Mouse (Mus musculus): ENCODE data around the gene Ccnb1. TPM values are rescaled to one million over a fixed set of nuclear protein-coding genes. Genes with fewer than 3 reads are reported as not detected.

Ccnb1 gene
- polyA plus RNA-seq, 1 experiment = 115 TPM

DNA sequence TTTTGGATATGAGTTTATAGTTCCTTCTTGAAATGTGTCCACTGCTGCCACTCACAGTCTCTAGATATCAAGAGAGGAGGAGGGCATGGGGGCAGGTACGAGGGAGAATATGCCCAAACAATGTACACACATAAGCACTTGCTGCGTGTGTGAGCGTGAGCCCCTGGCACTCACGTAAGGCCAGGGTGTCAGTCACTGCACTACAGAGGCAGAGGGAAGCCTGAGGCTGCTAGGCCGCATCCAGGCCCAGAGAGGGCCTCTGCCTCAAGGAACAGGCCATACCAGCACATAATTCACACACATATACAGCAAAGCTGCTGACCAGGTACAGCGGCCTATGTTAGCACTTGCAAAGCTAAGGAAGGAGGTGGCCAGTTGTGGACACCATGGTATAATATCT is 44.8 kb upstream of the Ccnb1 start:
- H3K4me3 ChIP-seq (ENCODE audit: insufficient read depth, poor library complexity, severe bottlenecking) = no peak overlapping the region
- peaks cover 35% of the 10 kb centered on the region for H3K79me3 ChIP-seq (ENCODE audit: low read depth)
- no peak overlapping the region for H3ac ChIP-seq (ENCODE audit: control insufficient read depth, insufficient read length, low read depth)
- no peaks in the 10 kb centered on the region for H3K27me3 ChIP-seq (ENCODE audit: control insufficient read depth, insufficient read depth, insufficient read length)
- peaks cover 44% of the 10 kb centered on the region for H3K79me2 ChIP-seq (ENCODE audit: control insufficient read depth, insufficient read depth)
- TF ChIP-seq FOSL1 (IDR thresholded peaks at IDR 0.05; ENCODE audit: insufficient read depth, low read length, poor library complexity, severe bottlenecking) (no peak), USF1 (IDR thresholded peaks at IDR 0.05; ENCODE audit: low read depth) (no peak), MAX (IDR thresholded peaks at IDR 0.05) (no peak), CTCF (IDR thresholded peaks at IDR 0.05; ENCODE audit: control insufficient read depth, insufficient read depth, insufficient read length) (no peak), MYOG (IDR thresholded peaks at IDR 0.05; ENCODE audit: control insufficient read depth, extremely low read depth, insufficient read length) (no peak), MYOD1 (IDR thresholded peaks at IDR 0.05; ENCODE audit: control insufficient read depth, insufficient read length, low read depth) (no peak), CEBPB (IDR thresholded peaks at IDR 0.05; ENCODE audit: low read depth) (no peak)
- H3K36me3 ChIP-seq (ENCODE audit: control insufficient read depth, insufficient read depth) = peaks cover 24% of the 10 kb centered on the region

GRCm38 (mm10) chr13:100825627-100826410 is 39.4 kb upstream of the Ccnb1 start:
- H3K79me3 ChIP-seq (ENCODE audit: low read depth) = peaks cover 16% of the 10 kb centered on the region
- peaks cover 20% of the 10 kb centered on the region for H3K79me2 ChIP-seq (ENCODE audit: control insufficient read depth, insufficient read depth)
- no peak overlapping the region for H3ac ChIP-seq (ENCODE audit: control insufficient read depth, insufficient read length, low read depth)
- TF ChIP-seq FOSL1 (IDR thresholded peaks at IDR 0.05; ENCODE audit: insufficient read depth, low read length, poor library complexity, severe bottlenecking) = no peak
- TF ChIP-seq CTCF (IDR thresholded peaks at IDR 0.05; ENCODE audit: control insufficient read depth, insufficient read depth, insufficient read length) = no peak
- TF ChIP-seq MYOD1 (IDR thresholded peaks at IDR 0.05; ENCODE audit: control insufficient read depth, insufficient read length, low read depth) = no peak
- H3K36me3 ChIP-seq (ENCODE audit: control insufficient read depth, insufficient read depth) = peaks cover 68% of the 10 kb centered on the region
- H3K27me3 ChIP-seq (ENCODE audit: control insufficient read depth, insufficient read depth, insufficient read length) = no peaks in the 10 kb centered on the region
- H3K4me3 ChIP-seq (ENCODE audit: insufficient read depth, poor library complexity, severe bottlenecking) = no peak overlapping the region

DNA sequence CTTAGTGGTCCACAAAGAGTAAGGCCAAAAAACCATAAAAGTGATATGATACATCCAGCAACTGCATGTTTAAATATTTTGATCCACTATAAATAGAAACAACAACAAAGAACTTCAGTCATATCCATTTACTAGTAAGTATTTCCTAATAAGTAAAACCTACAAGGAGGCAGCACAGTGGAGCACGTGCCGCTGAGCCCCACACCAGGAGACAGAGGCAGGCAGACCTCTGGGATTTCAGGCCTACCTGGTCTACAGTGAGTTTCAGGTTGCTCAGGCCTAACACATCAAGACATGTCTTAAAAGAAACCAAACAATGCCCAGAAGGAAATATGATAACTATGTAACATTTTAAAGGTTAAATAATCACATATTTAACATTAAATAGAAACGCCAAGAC is 38.5 kb upstream of the Ccnb1 start:
- peaks cover 76% of the 10 kb centered on the region for H3K36me3 ChIP-seq (ENCODE audit: control insufficient read depth, insufficient read depth)
- no peaks in the 10 kb centered on the region for H3K27me3 ChIP-seq (ENCODE audit: control insufficient read depth, insufficient read depth, insufficient read length)
- H3K79me3 ChIP-seq (ENCODE audit: low read depth) = peaks cover 8% of the 10 kb centered on the region
- TF ChIP-seq CTCF (IDR thresholded peaks at IDR 0.05; ENCODE audit: control insufficient read depth, insufficient read depth, insufficient read length) (no peak), MAX (IDR thresholded peaks at IDR 0.05) (no peak), CEBPB (IDR thresholded peaks at IDR 0.05; ENCODE audit: low read depth) (no peak), USF1 (IDR thresholded peaks at IDR 0.05; ENCODE audit: low read depth) (no peak)
- no peak overlapping the region for H3K4me3 ChIP-seq (ENCODE audit: insufficient read depth, poor library complexity, severe bottlenecking)
- H3K79me2 ChIP-seq (ENCODE audit: control insufficient read depth, insufficient read depth) = peaks cover 11% of the 10 kb centered on the region
- no peak overlapping the region for H3ac ChIP-seq (ENCODE audit: control insufficient read depth, insufficient read length, low read depth)

DNA sequence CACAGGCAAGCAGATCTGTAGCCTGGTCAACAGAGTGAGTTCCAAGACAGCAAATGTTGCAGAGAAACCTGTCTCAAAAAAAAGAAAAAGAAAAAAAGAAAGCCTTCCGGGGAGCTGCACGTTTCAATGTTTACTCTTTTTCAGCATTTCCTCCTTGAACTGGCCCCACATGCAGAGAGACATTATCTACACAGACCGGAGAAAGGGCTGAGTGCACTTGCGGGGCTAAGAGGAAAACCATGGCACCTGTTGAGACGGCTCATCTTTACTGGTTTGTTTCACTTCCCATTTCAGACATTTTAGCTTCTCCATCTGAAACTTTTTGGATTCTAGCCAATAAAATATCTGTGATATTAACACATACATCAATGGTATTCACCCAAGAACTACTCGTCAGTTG is 37.9 kb upstream of the Ccnb1 start:
- H3K4me3 ChIP-seq (ENCODE audit: insufficient read depth, poor library complexity, severe bottlenecking) = no peak overlapping the region
- TF ChIP-seq CTCF (IDR thresholded peaks at IDR 0.05; ENCODE audit: control insufficient read depth, insufficient read depth, insufficient read length) (no peak), CEBPB (IDR thresholded peaks at IDR 0.05; ENCODE audit: low read depth) (no peak), MYOD1 (IDR thresholded peaks at IDR 0.05; ENCODE audit: control insufficient read depth, insufficient read length, low read depth) (no peak), MAX (IDR thresholded peaks at IDR 0.05) (no peak), FOSL1 (IDR thresholded peaks at IDR 0.05; ENCODE audit: insufficient read depth, low read length, poor library complexity, severe bottlenecking) (no peak), USF1 (IDR thresholded peaks at IDR 0.05; ENCODE audit: low read depth) (no peak), MYOG (IDR thresholded peaks at IDR 0.05; ENCODE audit: control insufficient read depth, extremely low read depth, insufficient read length) (no peak)
- H3K79me2 ChIP-seq (ENCODE audit: control insufficient read depth, insufficient read depth) = peaks cover 5% of the 10 kb centered on the region
- peaks cover 3% of the 10 kb centered on the region for H3K79me3 ChIP-seq (ENCODE audit: low read depth)
- H3K36me3 ChIP-seq (ENCODE audit: control insufficient read depth, insufficient read depth) = peaks cover 82% of the 10 kb centered on the region
- no peak overlapping the region for H3ac ChIP-seq (ENCODE audit: control insufficient read depth, insufficient read length, low read depth)
- no peaks in the 10 kb centered on the region for H3K27me3 ChIP-seq (ENCODE audit: control insufficient read depth, insufficient read depth, insufficient read length)

DNA sequence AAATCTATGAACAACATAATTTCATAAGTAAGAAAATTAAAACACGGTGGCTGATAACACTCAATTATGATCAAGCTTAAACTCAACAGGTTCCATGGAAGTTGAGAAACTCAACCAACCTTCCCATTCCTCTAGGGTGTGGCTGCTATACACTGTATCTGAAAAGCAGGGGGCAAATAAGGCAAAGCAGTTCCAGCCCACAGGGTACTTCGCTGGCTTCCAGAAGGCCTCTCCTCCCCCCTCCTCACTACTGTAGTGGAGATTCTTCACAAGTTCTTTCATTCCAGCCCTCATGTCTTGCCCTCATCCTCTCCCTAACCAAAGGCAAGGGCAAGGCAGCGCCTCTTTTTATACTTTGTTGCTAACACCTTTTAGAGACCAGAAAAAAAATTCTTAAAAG is 37.5 kb upstream of the Ccnb1 start:
- Histone ChIP-seq H3K79me2 (ENCODE audit: control insufficient read depth, insufficient read depth) (peaks cover under 1% of the 10 kb centered on the region), H3K27me3 (ENCODE audit: control insufficient read depth, insufficient read depth, insufficient read length) (no peaks in the 10 kb centered on the region), H3K36me3 (ENCODE audit: control insufficient read depth, insufficient read depth) (peaks cover 85% of the 10 kb centered on the region), H3ac (ENCODE audit: control insufficient read depth, insufficient read length, low read depth) (no peak overlapping the region), H3K79me3 (ENCODE audit: low read depth) (no peaks in the 10 kb centered on the region), H3K4me3 (ENCODE audit: insufficient read depth, poor library complexity, severe bottlenecking) (no peak overlapping the region)
- no peak for TF ChIP-seq MYOG (IDR thresholded peaks at IDR 0.05; ENCODE audit: control insufficient read depth, extremely low read depth, insufficient read length)
- TF ChIP-seq FOSL1 (IDR thresholded peaks at IDR 0.05; ENCODE audit: insufficient read depth, low read length, poor library complexity, severe bottlenecking) = no peak

DNA sequence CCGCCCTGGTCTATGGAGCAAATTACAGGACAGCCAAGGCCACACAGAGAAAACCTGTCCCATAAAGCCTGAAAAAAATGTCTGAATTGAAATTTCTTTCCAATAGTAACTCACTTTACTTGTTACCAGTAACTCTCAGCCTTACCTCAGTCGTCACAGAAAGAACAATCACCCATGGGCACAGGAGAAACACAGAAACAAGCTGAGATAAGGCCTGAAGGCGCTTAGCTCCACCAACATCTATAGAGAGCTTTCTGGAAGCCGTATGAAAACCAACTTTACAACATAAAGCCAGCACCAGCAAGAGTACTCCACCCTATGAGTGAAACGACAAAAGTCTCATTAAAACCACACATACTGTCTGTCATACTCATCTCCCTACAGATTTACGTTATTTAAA is 28.1 kb upstream of the Ccnb1 start:
- Histone ChIP-seq H3K79me3 (ENCODE audit: low read depth) (no peaks in the 10 kb centered on the region), H3K4me3 (ENCODE audit: insufficient read depth, poor library complexity, severe bottlenecking) (no peak overlapping the region), H3K27me3 (ENCODE audit: control insufficient read depth, insufficient read depth, insufficient read length) (no peaks in the 10 kb centered on the region), H3K36me3 (ENCODE audit: control insufficient read depth, insufficient read depth) (peaks cover 70% of the 10 kb centered on the region), H3K79me2 (ENCODE audit: control insufficient read depth, insufficient read depth) (no peaks in the 10 kb centered on the region), H3ac (ENCODE audit: control insufficient read depth, insufficient read length, low read depth) (no peak overlapping the region)
- no peak for TF ChIP-seq MAX (IDR thresholded peaks at IDR 0.05)
- no peak for TF ChIP-seq CEBPB (IDR thresholded peaks at IDR 0.05; ENCODE audit: low read depth)
- TF ChIP-seq FOSL1 (IDR thresholded peaks at IDR 0.05; ENCODE audit: insufficient read depth, low read length, poor library complexity, severe bottlenecking) = no peak
- TF ChIP-seq MYOD1 (IDR thresholded peaks at IDR 0.05; ENCODE audit: control insufficient read depth, insufficient read length, low read depth) = no peak
- no peak for TF ChIP-seq MYOG (IDR thresholded peaks at IDR 0.05; ENCODE audit: control insufficient read depth, extremely low read depth, insufficient read length)
- TF ChIP-seq USF1 (IDR thresholded peaks at IDR 0.05; ENCODE audit: low read depth) = no peak
- no peak for TF ChIP-seq CTCF (IDR thresholded peaks at IDR 0.05; ENCODE audit: control insufficient read depth, insufficient read depth, insufficient read length)
